Mouse (Mus musculus): ENCODE measurements around the gene Stam2.

DNA sequence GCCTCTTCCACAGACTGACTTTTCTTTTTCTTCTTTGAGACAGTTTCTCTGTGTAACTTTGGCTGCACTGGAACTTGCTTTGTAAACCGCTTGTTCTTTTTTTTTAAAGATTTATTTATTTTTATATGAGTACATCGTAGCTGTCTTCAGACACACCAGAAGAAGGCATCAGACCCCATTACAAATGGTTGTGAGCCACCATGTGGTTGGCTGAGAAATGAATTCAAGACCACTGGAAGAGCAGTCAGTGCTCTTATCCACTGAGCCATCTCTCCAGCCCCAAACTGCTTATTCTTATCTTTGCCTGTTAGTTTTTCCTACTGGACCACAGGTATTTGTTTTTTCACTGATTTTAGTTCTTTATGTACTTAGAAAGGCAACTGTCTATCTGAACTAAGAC, 31.3 kb downstream of the Stam2 start:
- TF ChIP-seq CTCF (IDR thresholded peaks at IDR 0.05; ENCODE audit: insufficient read depth, low read length), result no peak
- TF ChIP-seq POLR2A (IDR thresholded peaks at IDR 0.05; ENCODE audit: borderline replicate concordance, extremely low read depth, low read depth, low read length), result no peak

Data from lung, adult 2 months (tissue).